Mouse (Mus musculus): ENCODE measurements at regions not wholly inside any gene's neighbourhood (a gene's known extent, or its start where the extent isn't known, plus 50 kb on each side); places are given as distances from the start of the nearest gene placed in this dataset.

DNA sequence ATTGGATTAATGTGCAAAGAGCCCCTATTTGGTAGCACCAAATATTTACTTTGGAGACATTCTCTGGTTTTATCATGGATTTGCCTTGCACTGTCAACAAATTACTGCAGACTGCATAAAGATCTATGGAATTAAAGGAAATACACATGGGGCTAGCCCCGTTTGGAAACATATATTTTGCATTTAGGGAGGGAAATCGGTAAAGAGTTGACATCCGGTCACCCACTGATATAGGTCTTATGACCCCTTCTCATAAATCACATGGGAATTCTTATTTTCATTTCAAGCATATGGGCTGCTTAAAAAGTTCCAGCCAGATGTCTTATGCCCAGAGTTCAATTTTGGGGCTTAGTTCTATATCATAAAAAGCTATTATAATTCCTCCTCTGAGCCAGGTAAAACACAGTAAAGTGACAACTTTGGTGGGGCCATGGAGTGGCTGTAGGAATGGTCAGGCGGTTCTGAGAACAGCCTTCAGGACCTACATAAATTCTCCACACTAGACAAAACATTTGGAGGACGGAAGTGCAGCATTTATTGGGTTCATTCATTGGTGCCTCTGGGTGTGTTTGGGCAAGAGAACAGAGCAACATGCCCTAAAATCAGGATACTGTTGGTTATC, 626.3 kb downstream of the Tox3 start:
- in situ Hi-C loops (cut with MboI; ENCODE audit: low pct_ligation_motif_present, low pct_unique_long_range_greater_than_20kb, low sequenced_read_pairs): no loop called here

DNA sequence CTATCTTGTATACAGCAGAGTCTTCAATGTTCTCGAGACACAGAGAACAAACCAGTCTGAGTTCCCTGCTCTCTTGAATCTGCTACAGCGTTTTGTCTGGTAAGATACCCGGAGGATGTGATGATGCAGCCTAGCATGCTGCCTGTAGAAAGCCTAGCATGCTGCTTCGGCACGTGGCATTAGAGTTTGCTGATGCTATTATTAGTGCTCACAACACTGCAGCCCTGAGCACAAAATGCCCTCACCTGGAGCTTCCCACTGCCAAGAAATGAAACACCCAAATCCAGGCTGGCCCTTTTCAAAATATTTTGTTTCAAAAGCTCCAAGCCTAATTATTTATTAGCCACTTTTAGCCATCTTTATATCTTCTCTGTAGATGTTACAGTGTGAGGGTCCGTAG, 634.3 kb downstream of the Tox3 start:
- dilution Hi-C loops (cut with MboI; ENCODE audit: extremely low pct_ligation_motif_present, extremely low pct_unique_long_range_greater_than_20kb, low sequenced_read_pairs) (no loop called here), in situ Hi-C loops (cut with MboI; ENCODE audit: low pct_ligation_motif_present, low pct_unique_long_range_greater_than_20kb, low sequenced_read_pairs) (no loop called here)
- H3K9ac ChIP-seq (ENCODE audit: insufficient read depth, low read depth): no peak overlapping the region
- no peak overlapping the region for H3K4me2 ChIP-seq (ENCODE audit: insufficient read depth, low read depth, poor library complexity, severe bottlenecking)
- no peak for TF ChIP-seq MAFK (IDR thresholded peaks at IDR 0.05; ENCODE audit: insufficient replicate concordance, low read length)
- TF ChIP-seq MEF2A (IDR thresholded peaks at IDR 0.05; ENCODE audit: borderline replicate concordance, low read depth, low read length): no peak
- TF ChIP-seq PAX5 (IDR thresholded peaks at IDR 0.05; ENCODE audit: low read length): no peak
- no peak for TF ChIP-seq JUN (IDR thresholded peaks at IDR 0.05; ENCODE audit: insufficient read depth, low read depth, low read length)
- TF ChIP-seq ZC3H11A (IDR thresholded peaks at IDR 0.05; ENCODE audit: low read depth, low read length): no peak
- no peak for TF ChIP-seq ZNF384 (IDR thresholded peaks at IDR 0.05; ENCODE audit: low read depth, low read length)
- TF ChIP-seq TCF12 (IDR thresholded peaks at IDR 0.05; ENCODE audit: low read depth, low read length): no peak
- no peak for TF ChIP-seq E2F4 (IDR thresholded peaks at IDR 0.05; ENCODE audit: insufficient replicate concordance, low read depth, low read length)
- TF ChIP-seq CHD1 (IDR thresholded peaks at IDR 0.05; ENCODE audit: low read depth, low read length): no peak
- TF ChIP-seq HCFC1 (IDR thresholded peaks at IDR 0.05; ENCODE audit: low read depth, low read length): no peak
- no peak for TF ChIP-seq POLR2AphosphoS2 (IDR thresholded peaks at IDR 0.05; ENCODE audit: low read depth, low read length)
- no peak for TF ChIP-seq SMC3 (IDR thresholded peaks at IDR 0.05; ENCODE audit: low read depth, low read length)
- TF ChIP-seq ZMIZ1 (IDR thresholded peaks at IDR 0.05; ENCODE audit: low read depth, low read length): no peak
- TF ChIP-seq BHLHE40 (IDR thresholded peaks at IDR 0.05; ENCODE audit: low read depth, low read length): no peak
- no peak overlapping the region for H3K27ac ChIP-seq (ENCODE audit: insufficient read depth, low read depth)
- H3K36me3 ChIP-seq (replicated peaks in 1 of 2; ENCODE audit: control insufficient read depth in 1 of 2, insufficient read depth in 1 of 2, low read length in 1 of 2): no peaks in the 10 kb centered on the region
- H3K4me1 ChIP-seq (ENCODE audit: control insufficient read depth in 1 of 2, insufficient read depth in 2 of 2): no peaks in the 10 kb centered on the region
- no peaks in the 10 kb centered on the region for H3K79me2 ChIP-seq (replicated peaks; ENCODE audit: control insufficient read depth, extremely low read depth, insufficient read depth, poor library complexity, severe bottlenecking)
- H3K9me3 ChIP-seq (replicated peaks; ENCODE audit: low read length): peaks cover 19% of the 10 kb centered on the region
- DNase-seq (ENCODE audit: extremely low read depth): no peak
- no peak overlapping the region for H3K4me3 ChIP-seq (replicated peaks in 1 of 3; ENCODE audit: low read depth in 2 of 3, low read length in 2 of 3, poor library complexity in 1 of 3)
- no peaks in the 10 kb centered on the region for H3K27me3 ChIP-seq (replicated peaks)

More for the DNA sequence above, 626.3 kb downstream of the Tox3 start:
- TF ChIP-seq ZMIZ1 (IDR thresholded peaks at IDR 0.05; ENCODE audit: low read depth, low read length) (no peak), MYC (IDR thresholded peaks at IDR 0.05; ENCODE audit: low read depth, low read length) (no peak), UBTF (IDR thresholded peaks at IDR 0.05; ENCODE audit: low read depth, low read length) (no peak), PAX5 (IDR thresholded peaks at IDR 0.05; ENCODE audit: low read length) (no peak), TBP (conservative IDR thresholded peaks at IDR 0.05; ENCODE audit: low read depth, low read length) (no peak), MAZ (IDR thresholded peaks at IDR 0.05; ENCODE audit: low read depth, low read length) (no peak), MEF2A (IDR thresholded peaks at IDR 0.05; ENCODE audit: borderline replicate concordance, low read depth, low read length) (no peak), HCFC1 (IDR thresholded peaks at IDR 0.05; ENCODE audit: low read depth, low read length) (no peak)
- Histone ChIP-seq H3K9ac (ENCODE audit: insufficient read depth, low read depth) (no peak overlapping the region), H3K9me3 (replicated peaks; ENCODE audit: low read length) (peaks cover 23% of the 10 kb centered on the region), H3K4me1 (ENCODE audit: control insufficient read depth in 1 of 2, insufficient read depth in 2 of 2) (no peaks in the 10 kb centered on the region), H3K36me3 (replicated peaks in 1 of 2; ENCODE audit: control insufficient read depth in 1 of 2, insufficient read depth in 1 of 2, low read length in 1 of 2) (no peaks in the 10 kb centered on the region), H3K4me2 (ENCODE audit: insufficient read depth, low read depth, poor library complexity, severe bottlenecking) (no peak overlapping the region), H3K27me3 (replicated peaks) (no peaks in the 10 kb centered on the region), H3K79me2 (replicated peaks; ENCODE audit: control insufficient read depth, extremely low read depth, insufficient read depth, poor library complexity, severe bottlenecking) (no peaks in the 10 kb centered on the region), H3K4me3 (replicated peaks in 1 of 3; ENCODE audit: low read depth in 2 of 3, low read length in 2 of 3, poor library complexity in 1 of 3) (no peak overlapping the region), H3K27ac (ENCODE audit: insufficient read depth, low read depth) (no peak overlapping the region)
- no peak for DNase-seq (ENCODE audit: extremely low read depth)
- dilution Hi-C loops (cut with MboI; ENCODE audit: extremely low pct_ligation_motif_present, extremely low pct_unique_long_range_greater_than_20kb, low sequenced_read_pairs): no loop called here
